Mouse (Mus musculus) CD4-positive, CD25-positive, alpha-beta regulatory T cell, adult 2 months (primary cell): ENCODE measurements around the gene Anks1b.

Experiments used
- DNase-seq: peaks from one replicate; pipeline ENCODE4 v3.0.0-alpha.2; 2012; ENCODE audit warnings: low read depth, low spot score

Gene Anks1b

GRCm38 (mm10) chr10:90724931-90725330 lies 851.6 kb downstream of the Anks1b start:
- DNase-seq: no peak

- DNase-seq: peak; percentile 70
Observed at GRCm38 (mm10) chr10:90728401-90729358, 855.4 kb downstream of the Anks1b start.

DNA sequence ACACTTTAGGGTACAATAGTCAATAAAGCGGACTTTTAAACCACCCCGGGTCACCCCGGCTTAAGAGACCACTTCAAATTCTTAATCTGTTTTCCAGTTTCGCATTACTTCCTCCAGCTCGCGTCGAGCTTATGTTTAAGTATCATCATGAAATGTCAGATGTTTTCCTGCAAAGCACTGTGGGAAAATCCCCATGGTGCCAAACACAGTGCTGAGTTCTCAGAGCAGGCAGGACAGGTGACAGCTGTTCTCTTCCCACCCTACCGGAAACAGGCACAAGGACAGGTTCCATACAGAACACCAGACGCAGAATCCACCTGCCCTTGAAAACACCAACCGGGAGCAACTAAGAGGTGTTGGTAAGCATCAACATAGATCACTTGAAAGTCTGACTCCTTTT lies 856.2 kb downstream of the Anks1b start:
- DNase-seq: no peak

- DNase-seq: no peak
Observed at GRCm38 (mm10) chr10:90732823-90733222, 859.5 kb downstream of the Anks1b start.

DNA sequence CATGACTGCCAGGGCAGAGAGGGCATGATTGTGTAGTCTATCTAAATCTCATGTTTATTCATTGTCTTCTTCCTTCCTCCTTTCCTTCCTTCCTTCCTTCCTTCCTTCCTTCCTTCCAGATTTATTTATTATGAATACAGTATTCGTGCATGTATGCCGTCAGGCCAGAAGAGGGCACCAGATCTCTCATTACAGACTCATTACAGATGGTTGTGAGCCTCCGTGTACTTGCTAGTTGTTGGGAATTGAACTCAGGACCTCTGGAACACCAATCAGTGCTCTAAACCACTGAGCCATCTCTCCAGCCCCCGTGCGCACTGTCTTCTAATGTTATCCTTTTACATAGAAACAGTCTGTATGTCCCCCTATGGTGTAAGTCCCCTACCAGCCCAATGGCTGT lies 860.3 kb downstream of the Anks1b start:
- peak; percentile 22 for DNase-seq

DNA sequence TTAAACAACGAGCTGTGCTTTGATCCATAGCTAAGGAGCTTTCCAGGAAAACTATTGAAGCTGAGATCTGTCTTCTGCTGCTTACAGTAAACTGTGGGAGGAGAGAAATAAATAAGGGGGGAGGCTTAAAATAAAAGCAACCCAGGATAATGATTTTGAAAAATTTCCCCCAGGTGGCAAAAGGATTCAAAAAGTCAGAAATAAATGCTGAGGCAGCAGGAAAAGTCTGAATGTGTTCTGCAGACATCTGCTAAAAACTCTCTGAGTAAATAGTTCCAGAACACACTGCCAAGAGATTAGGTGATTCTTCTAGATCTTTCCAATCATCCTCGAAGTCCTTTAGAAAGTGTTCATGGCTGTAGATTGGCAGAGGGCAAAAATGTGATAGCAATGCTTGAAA lies 865.2 kb downstream of the Anks1b start:
- no peak for DNase-seq

DNA sequence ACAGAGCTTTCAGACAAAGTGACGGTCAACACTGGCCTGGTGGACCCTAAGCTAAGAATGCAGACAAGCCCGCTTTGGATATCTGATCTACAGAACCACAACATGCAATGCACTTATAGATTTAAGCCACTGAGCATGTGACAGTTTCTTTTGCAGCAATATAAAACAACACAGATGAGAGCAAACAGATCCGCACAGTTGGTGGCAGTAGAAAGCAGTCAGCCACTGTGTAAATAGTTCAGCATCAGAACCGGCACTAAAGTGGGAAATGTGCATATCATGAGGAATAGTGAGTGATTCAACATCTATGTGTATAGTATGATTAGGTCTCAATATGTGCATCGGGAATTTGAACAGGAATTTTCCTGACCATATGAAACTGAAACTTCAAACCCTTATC lies 867.6 kb downstream of the Anks1b start:
- no peak for DNase-seq

- DNase-seq: no peak
Observed at GRCm38 (mm10) chr10:90751889-90752288, 878.6 kb downstream of the Anks1b start.

DNA sequence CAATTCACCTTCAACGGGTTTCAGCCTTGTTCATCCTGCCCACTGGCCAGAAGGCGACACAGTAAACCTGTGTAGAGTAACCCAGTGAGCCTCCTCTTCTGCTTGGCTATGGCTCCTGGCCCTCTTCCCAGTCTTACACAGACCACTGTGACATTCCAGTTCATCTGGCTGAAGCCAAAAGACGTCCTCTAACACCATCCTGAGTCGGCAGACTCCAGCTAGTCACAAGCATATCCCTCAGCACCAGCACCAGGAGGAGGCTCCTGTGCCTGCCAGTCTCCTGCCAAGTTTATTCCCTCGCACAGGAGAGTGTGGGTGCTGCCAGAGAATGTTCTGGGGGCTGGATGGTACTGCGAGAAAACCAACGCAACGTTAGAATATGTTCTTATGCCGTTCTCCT lies 879.8 kb downstream of the Anks1b start:
- no peak for DNase-seq

DNA sequence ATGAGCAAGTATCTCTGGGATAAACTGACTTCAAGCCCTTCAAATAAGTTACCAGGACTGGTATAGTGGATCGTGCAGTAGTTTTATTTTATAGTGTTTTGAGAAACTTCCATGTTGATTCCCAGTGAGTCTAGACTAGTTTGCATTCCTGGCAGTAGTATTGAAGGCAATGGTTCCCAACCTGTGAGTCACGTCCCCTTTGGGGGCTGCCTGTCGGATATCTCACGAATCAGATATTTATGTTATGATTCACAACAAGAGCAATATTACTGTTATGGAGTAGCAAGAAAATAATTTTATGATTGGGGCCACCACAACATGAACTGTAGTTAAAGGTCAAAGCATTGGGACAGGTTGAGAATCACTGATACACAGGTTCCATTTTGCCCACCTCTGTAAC lies 884.5 kb downstream of the Anks1b start:
- no peak for DNase-seq

DNA sequence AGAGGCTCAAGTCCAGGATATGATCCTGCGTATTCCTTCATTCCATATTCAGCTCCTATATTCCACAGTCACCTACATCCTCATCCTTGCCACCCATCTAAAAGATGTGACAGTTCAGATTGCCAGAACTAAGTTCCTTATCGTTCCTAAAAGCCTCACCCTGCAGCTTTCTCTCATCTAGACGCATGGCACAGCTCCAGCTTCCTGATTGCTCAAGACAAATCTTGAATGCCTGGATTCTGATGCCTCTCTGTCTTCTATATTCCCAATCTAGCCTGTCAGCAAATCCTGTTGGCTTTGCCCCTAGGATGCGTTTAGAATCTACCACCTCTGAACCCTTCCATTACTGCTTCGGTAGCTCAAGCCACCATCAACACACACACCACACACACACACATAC lies 886.6 kb downstream of the Anks1b start:
- DNase-seq: no peak

DNA sequence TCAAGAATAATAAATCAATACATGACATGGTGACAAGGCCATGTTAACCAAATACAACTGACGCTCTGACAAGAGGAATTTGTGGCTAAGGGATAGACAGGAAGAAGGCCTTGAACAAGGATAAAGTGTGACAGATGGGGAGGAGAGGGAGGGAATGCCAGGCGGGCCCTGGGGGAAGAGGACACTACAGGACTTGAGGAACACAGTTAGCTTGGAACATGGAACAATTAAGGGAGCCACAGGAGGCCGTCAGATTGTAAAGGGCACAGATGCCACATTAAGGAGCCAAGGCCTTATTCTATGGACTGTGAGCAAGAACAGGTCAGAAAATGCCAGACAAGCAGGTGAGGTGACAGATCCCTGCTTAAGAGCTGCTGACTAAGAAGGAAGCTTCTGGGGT lies 893.0 kb downstream of the Anks1b start:
- DNase-seq: no peak

- no peak for DNase-seq
Observed at GRCm38 (mm10) chr10:90770403-90770955, 897.2 kb downstream of the Anks1b start.

DNA sequence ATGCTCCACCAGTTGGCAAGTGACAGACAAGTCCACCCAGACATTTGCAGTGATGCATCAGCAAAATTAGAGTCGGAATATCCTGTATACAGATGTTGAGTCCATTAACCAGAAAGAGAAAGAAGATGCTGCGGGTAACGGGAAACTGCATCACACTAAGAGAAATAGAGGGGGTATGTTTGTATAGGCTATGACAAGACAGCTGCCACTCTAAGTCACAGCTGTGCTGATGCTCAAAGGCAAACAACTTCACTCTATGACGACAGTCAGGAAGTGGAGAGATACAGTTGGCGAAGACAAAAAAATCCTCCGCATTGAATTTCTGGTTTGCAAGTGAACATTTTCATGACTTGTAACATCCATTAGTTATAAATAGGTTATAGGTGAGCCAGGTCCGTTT lies 897.7 kb downstream of the Anks1b start:
- no peak for DNase-seq

DNA sequence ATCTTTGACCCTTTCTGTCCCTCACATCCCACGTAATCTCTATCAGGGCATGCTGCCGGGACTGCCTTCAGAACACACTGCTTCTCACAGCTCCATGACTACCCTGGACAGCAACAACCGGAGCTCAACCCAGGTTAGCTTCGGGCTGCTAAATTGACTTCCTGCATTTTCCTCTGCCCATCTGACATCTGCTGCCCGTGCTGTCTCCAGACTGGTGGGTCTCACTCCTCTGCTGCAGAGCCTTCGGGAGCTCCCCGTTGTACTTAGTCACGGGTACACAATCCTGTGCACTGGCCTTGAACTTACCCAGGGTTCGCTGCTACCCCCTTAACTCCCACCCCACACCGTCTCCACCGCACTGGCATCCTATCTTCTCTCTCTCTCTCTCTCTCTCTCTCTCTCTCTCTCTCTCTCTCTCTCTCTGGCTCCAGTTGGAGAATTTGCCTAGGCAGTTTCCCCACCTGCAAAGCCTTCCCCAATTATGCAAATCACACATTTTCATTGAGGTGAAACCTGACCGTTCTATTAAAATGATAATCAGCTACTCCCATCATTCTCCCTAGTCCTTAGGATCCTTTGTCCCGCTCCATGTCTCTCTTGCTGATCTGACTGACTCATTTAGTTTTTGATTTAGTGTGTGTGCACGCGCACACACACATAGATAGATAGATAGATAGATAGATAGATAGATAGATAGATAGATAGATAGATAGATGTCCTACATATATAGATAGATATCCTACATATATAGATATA lies 898.3 kb downstream of the Anks1b start:
- no peak for DNase-seq

DNA sequence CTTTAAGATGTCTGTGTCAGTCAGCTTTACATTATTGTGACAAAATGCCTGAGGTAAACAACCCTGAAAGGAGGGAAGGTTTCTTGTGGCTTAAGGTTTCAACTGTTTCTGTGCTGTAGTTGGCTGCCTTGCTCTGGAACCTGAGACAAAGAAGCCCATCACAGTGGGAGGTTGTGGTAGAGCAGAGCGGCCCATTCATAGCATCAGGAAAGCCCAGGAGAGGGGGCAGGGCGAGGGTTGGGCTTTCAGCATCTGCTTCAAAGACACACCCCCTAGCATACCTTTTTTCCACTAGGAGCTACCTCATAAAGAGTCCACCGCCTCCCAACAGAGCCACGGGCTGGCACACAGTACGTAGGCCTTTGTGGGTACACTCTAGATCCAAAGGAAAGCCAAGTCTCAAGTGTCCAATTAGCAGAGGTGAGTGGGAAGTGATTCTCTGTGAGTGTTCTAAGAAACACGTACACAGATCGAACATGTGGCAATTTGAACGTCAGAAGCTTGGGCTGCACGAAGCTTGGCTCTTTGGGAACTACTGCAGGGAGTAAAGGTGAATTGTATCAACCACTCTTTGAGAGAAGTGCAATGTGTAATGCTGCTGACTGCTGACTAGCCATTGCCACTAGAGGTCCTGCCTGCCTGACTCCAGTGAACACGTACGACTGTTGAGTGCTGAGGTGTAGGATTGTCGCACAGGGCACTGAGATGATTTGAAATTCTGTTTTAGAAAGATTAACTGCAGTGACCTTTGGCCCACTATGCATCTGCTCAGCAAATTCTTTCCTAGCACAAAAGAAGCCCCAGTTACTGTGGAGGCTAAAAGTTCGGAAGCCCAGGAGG lies 906.5 kb downstream of the Anks1b start:
- no peak for DNase-seq

DNA sequence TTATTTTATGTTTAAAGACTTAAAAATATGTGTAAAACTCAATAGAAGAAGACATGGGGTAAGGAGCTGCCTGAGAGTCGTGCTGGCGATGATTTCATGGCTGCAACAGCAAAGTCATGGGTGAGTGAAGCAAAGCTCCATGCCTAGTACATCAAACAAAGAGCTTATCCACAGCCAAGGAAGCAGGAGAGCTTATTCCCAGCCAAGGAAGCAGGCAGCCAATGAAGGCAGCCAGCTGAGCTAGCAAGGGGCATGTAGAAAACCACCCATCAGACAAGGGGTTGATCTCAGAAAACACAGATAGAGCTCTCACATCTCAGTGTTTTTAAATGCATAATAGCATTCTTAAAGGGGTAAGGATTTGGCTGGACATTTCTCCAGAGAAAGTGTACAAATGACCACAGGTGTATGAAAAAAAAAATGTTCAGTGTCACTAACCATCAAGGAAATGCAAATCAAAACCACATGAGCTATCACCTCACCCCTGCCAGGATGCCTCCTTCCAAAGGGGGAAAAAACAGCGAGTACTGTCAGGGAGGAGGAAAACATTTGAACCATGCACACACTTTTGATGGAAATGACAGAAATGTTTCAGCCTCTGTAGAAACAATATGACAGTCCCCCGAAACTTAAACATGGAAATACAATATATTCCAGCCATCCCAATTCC lies 911.8 kb downstream of the Anks1b start:
- DNase-seq: no peak

- no peak for DNase-seq
Observed at GRCm38 (mm10) chr10:90785680-90786079, 912.4 kb downstream of the Anks1b start.

GRCm38 (mm10) chr10:90803112-90803511 lies 929.8 kb downstream of the Anks1b start:
- DNase-seq: no peak

GRCm38 (mm10) chr10:90804602-90805095 lies 931.3 kb downstream of the Anks1b start:
- DNase-seq: no peak
